Comparison of ENCODE assay signal across 9 mouse cellular contexts in genomic region chr2:4152521-4153040, GRCm38 (mm10).
DNase-seq lines count a peak whose midpoint lies in the region; ATAC-seq and TF ChIP-seq lines count a peak whose summit lies in the region.
"Had no signal": no experiment of that assay in that cellular context is flagged by ENCODE, and none has a peak within 500 bp of the region (broad histone marks: within the 10 kb centered on the region; RNA-seq: fewer than 3 reads in every experiment).

No protein-coding gene starts in this region.

- peak overlapping the region; percentile 71 for H3K4me2 ChIP-seq in forebrain, embryonic 15.5 days (replicated peaks)
- H3K4me2 ChIP-seq in liver, embryonic 11.5 days, result peak overlapping the region; percentile 46
- peak overlapping the region; percentile 87 for H3K4me2 ChIP-seq in stomach, embryonic 16.5 days (ENCODE audit: low read depth, low read length)

- H3K27ac ChIP-seq in gastrocnemius, adult 2 months, result no peak overlapping the region
- H3K27ac ChIP-seq in forebrain, embryonic 15.5 days (replicated peaks), result peak overlapping the region; percentile 89
- no peak overlapping the region for H3K27ac ChIP-seq in liver, embryonic 11.5 days (ENCODE audit: low read depth, low read length)
- H3K27ac ChIP-seq in stomach, embryonic 16.5 days (ENCODE audit: low read length), result peak overlapping the region; percentile 34; the same call in 1 of the 2 replicates

- ATAC-seq in forebrain, embryonic 15.5 days (replicated peaks), result peak; percentile 51
- ATAC-seq in liver, embryonic 11.5 days (replicated peaks; ENCODE audit: low FRiP score), result no peak
- no peak for ATAC-seq in stomach, embryonic 16.5 days (ENCODE audit: insufficient read depth, low FRiP score)

- intact Hi-C loops in gastrocnemius, adult 2 months (cut with DNase I), result no loop called here

- 2% methylated on average over 14 of the region's 14 CpGs for WGBS in forebrain, embryonic 15.5 days
- WGBS in liver, embryonic 11.5 days, result 21% methylated on average over 14 of the region's 14 CpGs
- WGBS in stomach, embryonic 16.5 days, result 2% methylated on average over 14 of the region's 14 CpGs

- H3K4me3 ChIP-seq in gastrocnemius, adult 2 months, result peak overlapping the region; percentile 66
- peak overlapping the region; percentile 49 for H3K4me3 ChIP-seq in forebrain, embryonic 15.5 days
- peak overlapping the region; percentile 36 for H3K4me3 ChIP-seq in liver, embryonic 11.5 days (ENCODE audit: low read depth, low read length)
- H3K4me3 ChIP-seq in stomach, embryonic 16.5 days (replicated peaks; ENCODE audit: low read length), result peak overlapping the region; percentile 43
- H3K4me3 ChIP-seq: erythroblast, embryonic 14.5 days had no signal

- peaks cover 36% of the 10 kb centered on the region for H3K4me1 ChIP-seq in forebrain, embryonic 15.5 days
- no peaks in the 10 kb centered on the region for H3K4me1 ChIP-seq in liver, embryonic 11.5 days (replicated peaks; ENCODE audit: control insufficient read depth, insufficient read depth, low read length)
- H3K4me1 ChIP-seq in stomach, embryonic 16.5 days (ENCODE audit: control insufficient read depth, insufficient read depth, low read length), result no peaks in the 10 kb centered on the region

- peak overlapping the region; percentile 50 for H3K9ac ChIP-seq in forebrain, embryonic 15.5 days (replicated peaks)
- no peak overlapping the region for H3K9ac ChIP-seq in liver, embryonic 11.5 days (ENCODE audit: low read depth, low read length)
- H3K9ac ChIP-seq in stomach, embryonic 16.5 days (ENCODE audit: low read length), result peak overlapping the region; percentile 65

- no peak for TF ChIP-seq CTCF in gastrocnemius, adult 2 months (IDR thresholded peaks at IDR 0.05)

- H3K36me3 ChIP-seq in forebrain, embryonic 15.5 days, result no peaks in the 10 kb centered on the region
- no peaks in the 10 kb centered on the region for H3K36me3 ChIP-seq in liver, embryonic 11.5 days (ENCODE audit: control insufficient read depth, insufficient read depth, low read length)
- H3K36me3 ChIP-seq in stomach, embryonic 16.5 days (ENCODE audit: control insufficient read depth, insufficient read depth, low read length), result no peaks in the 10 kb centered on the region

- DNase-seq in gastrocnemius, adult 2 months, result no peak
- no peak for DNase-seq in gastrocnemius, postnatal 10 days
- DNase-seq in Muller cell, postnatal 12 days (ENCODE audit: inconsistent ontology term), result peak; percentile 17
- no peak for DNase-seq in liver, embryonic 11.5 days (ENCODE audit: low spot score)
- DNase-seq in thymus, postnatal 0 days (ENCODE audit: low spot score), result no peak
- no peak for DNase-seq in kidney, postnatal 14 days

- H3K9me3 ChIP-seq in forebrain, embryonic 15.5 days, result no peaks in the 10 kb centered on the region
- H3K9me3 ChIP-seq in liver, embryonic 11.5 days (ENCODE audit: control insufficient read depth, low read length), result no peaks in the 10 kb centered on the region
- H3K9me3 ChIP-seq in stomach, embryonic 16.5 days (replicated peaks; ENCODE audit: control insufficient read depth, low read length), result no peaks in the 10 kb centered on the region

- no peaks in the 10 kb centered on the region for H3K27me3 ChIP-seq in forebrain, embryonic 15.5 days
- H3K27me3 ChIP-seq in liver, embryonic 11.5 days (replicated peaks; ENCODE audit: control insufficient read depth, insufficient read depth, low read length), result peaks cover 4% of the 10 kb centered on the region
- H3K27me3 ChIP-seq in stomach, embryonic 16.5 days (ENCODE audit: control insufficient read depth, insufficient read depth, low read length), result no peaks in the 10 kb centered on the region

Comparison
In these comparisons a context has a peak if more than half of its experiments do, and no peak if none do; other contexts are left out.
1. H3K27ac ChIP-seq: peak in forebrain, embryonic 15.5 days (single experiment) and stomach, embryonic 16.5 days (single experiment); none in gastrocnemius, adult 2 months (single experiment) and liver, embryonic 11.5 days (single experiment).
2. Peak in every context shown above with its lines, with median percentiles within 50 percentile points of each other: H3K4me3 ChIP-seq and H3K4me2 ChIP-seq.